8 mouse cellular contexts compared by ENCODE assay signal in the genomic region with DNA sequence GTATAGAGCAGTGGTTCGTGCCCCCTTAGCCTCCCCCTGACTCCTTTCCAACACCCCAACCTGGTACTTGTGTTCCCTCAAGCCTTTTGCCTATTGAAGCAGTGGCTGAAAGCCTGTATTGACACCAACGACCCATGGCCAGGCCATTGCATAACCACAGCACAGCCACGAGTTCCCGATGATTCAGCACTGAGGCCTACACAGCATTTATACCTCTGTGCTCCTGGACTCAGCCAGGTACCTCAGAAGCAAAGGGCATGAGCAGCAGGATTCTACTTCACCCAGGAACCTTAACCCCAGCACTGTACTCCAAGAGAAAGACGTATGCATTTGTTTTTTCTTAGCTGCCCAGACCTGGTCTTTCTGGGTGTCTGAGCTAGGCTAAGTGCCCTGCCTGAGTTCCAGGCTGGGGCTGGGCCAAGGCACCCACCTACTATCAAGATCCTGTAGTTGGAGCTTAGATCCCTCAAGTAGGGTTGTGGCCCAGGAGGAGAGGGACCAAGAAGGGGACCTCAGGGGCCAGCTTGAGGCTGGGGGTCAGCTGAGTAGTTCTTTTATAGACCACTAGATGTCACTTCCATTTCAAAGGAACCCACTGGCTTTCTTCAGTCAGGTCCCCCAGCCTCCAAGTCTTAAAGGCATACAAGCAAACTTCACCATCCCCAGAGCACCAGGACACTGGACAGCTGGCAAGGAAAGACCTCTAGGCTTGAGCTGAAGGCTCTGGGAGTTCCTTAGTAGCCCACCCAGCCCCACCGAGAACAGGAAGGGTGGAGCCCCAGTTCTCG.
DNase-seq lines count a peak whose midpoint lies in the region; ATAC-seq and TF ChIP-seq lines count a peak whose summit lies in the region.

No protein-coding gene starts in this region.

- H3K27ac ChIP-seq in CH12.LX (ENCODE audit: insufficient read depth, low read depth) = no peak overlapping the region
- no peak overlapping the region for H3K27ac ChIP-seq in lung, embryonic 15.5 days

- H3K27me3 ChIP-seq in CH12.LX (replicated peaks) = peaks cover 78% of the 10 kb centered on the region
- no peaks in the 10 kb centered on the region for H3K27me3 ChIP-seq in lung, embryonic 15.5 days

- no peaks in the 10 kb centered on the region for H3K79me2 ChIP-seq in CH12.LX (replicated peaks; ENCODE audit: control insufficient read depth, extremely low read depth, insufficient read depth, poor library complexity, severe bottlenecking)

- peaks cover 3% of the 10 kb centered on the region for H3K9me3 ChIP-seq in CH12.LX (replicated peaks; ENCODE audit: low read length)
- no peaks in the 10 kb centered on the region for H3K9me3 ChIP-seq in lung, embryonic 15.5 days

- no peak for TF ChIP-seq EP300 in CH12.LX (IDR thresholded peaks at IDR 0.05; ENCODE audit: low read length)

- H3K36me3 ChIP-seq in CH12.LX (replicated peaks in 1 of 2; ENCODE audit: control insufficient read depth in 1 of 2, insufficient read depth in 1 of 2, low read length in 1 of 2) = no peaks in the 10 kb centered on the region
- no peaks in the 10 kb centered on the region for H3K36me3 ChIP-seq in lung, embryonic 15.5 days

- peak; percentile 61 to 64; a peak in 2 of 4 replicates for ATAC-seq in hematopoietic stem cell, adult 5-6 weeks (replicated peaks in 1 of 2; ENCODE audit: insufficient read depth in 1 of 2, low FRiP score in 2 of 2, low TSS enrichment in 1 of 2, low read depth in 1 of 2, poor library complexity in 2 of 2, severe bottlenecking in 2 of 2)
- peak; percentile 48; the same call in 1 of the 2 replicates for ATAC-seq in lung, embryonic 15.5 days (ENCODE audit: borderline replicate concordance, extremely low read depth, low FRiP score, low TSS enrichment)

- peaks cover 4 to 8% of the 10 kb centered on the region in 2 experiments; a peak in 3 of 4 replicates for H3K4me1 ChIP-seq in CH12.LX (ENCODE audit: control insufficient read depth in 1 of 2, insufficient read depth in 2 of 2)
- peaks cover 21% of the 10 kb centered on the region for H3K4me1 ChIP-seq in lung, embryonic 15.5 days

- no peak overlapping the region for H3K4me2 ChIP-seq in CH12.LX (ENCODE audit: insufficient read depth, low read depth, poor library complexity, severe bottlenecking)
- no peak overlapping the region for H3K4me2 ChIP-seq in lung, embryonic 15.5 days

- DNase-seq in adrenal gland, adult (ENCODE audit: inconsistent age in 2 of 2, low spot score in 1 of 2) = peak; percentile 77 to 88
- DNase-seq in adrenal gland, postnatal 4 days (ENCODE audit: low spot score in 2 of 2) = no peak
- DNase-seq in CH12.LX (ENCODE audit: extremely low read depth) = no peak
- no peak for DNase-seq in cerebellum, adult 8-10 months
- DNase-seq in cerebellum, adult 11 months = no peak
- DNase-seq in left cerebral cortex, adult 18-20 months (ENCODE audit: low spot score in 2 of 2) = no peak

- dilution Hi-C loops in CH12.LX (cut with MboI; ENCODE audit: extremely low pct_ligation_motif_present, extremely low pct_unique_long_range_greater_than_20kb, low sequenced_read_pairs) = no loop called here

- WGBS in lung, embryonic 15.5 days = 71% methylated on average over 7 of the region's 7 CpGs

- no peak overlapping the region for H3K9ac ChIP-seq in CH12.LX (ENCODE audit: insufficient read depth, low read depth)
- H3K9ac ChIP-seq in lung, embryonic 15.5 days = no peak overlapping the region

- H3K4me3 ChIP-seq in CH12.LX (replicated peaks in 1 of 3; ENCODE audit: low read depth in 2 of 3, low read length in 2 of 3, poor library complexity in 1 of 3) = no peak overlapping the region
- H3K4me3 ChIP-seq in lung, embryonic 15.5 days = no peak overlapping the region

- in situ Hi-C loops in CH12.LX (cut with MboI; ENCODE audit: low pct_ligation_motif_present, low pct_unique_long_range_greater_than_20kb, low sequenced_read_pairs) = no loop called here

- peak in 1 of 2 experiments; percentile 41; a peak in 2 of 4 replicates for TF ChIP-seq CTCF in CH12.LX (conservative IDR thresholded peaks at IDR 0.05 in 1 of 2, IDR thresholded peaks at IDR 0.05 in 1 of 2; ENCODE audit: low read depth in 2 of 2, low read length in 2 of 2)

- peak; percentile 33 for TF ChIP-seq RAD21 in CH12.LX (IDR thresholded peaks at IDR 0.05; ENCODE audit: low read depth, low read length)

- TF ChIP-seq POLR2A in CH12.LX (IDR thresholded peaks at IDR 0.05; ENCODE audit: low read depth, low read length) = no peak

TF ChIP-seq in CH12.LX, 34 proteins besides CTCF, POLR2A, EP300 and RAD21:
- TF ChIP-seq SMC3 (IDR thresholded peaks at IDR 0.05; ENCODE audit: low read depth, low read length) (peak; percentile 30), PAX5 (IDR thresholded peaks at IDR 0.05; ENCODE audit: low read length) (no peak)

Comparison
In these comparisons a context has a peak if more than half of its experiments do, and no peak if none do; other contexts are left out.
1. DNase-seq: peak in adrenal gland, adult (2 of 2); none in adrenal gland, postnatal 4 days (0 of 2), CH12.LX (single experiment), cerebellum, adult 8-10 months (single experiment), cerebellum, adult 11 months (single experiment) and left cerebral cortex, adult 18-20 months (0 of 2).